Mouse (Mus musculus): ENCODE results near the gene Gbp6. TPM values are rescaled to one million over a fixed set of nuclear protein-coding genes. Genes with fewer than 3 reads are reported as not detected.
"Not testable (repeated sequence)": the region's sequence is repeated elsewhere in the genome, so short reads cannot be mapped to it uniquely, and the experiment has no call there.

Gene Gbp6
- total RNA-seq, 1 experiment, result not detected

DNA sequence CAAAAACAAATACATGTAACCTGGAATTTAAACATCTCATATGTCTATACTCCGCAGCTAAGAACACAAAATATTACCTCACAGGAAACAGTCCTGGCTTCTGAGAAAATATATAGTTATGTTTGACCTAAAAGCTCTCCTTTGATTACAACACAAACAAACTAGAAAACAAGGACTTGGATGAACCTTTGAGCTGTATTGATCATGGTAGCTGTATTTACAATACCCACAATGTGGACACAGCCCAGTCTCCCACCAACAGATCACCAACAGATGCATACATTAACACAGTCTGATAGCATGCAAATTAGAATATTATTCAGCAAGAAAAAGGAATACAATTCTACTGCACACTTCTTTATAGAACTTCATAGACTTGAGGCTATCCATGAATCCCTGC, 55.1 kb downstream of the Gbp6 start:
- in situ Hi-C loops (cut with MboI; ENCODE audit: low sequenced_read_pairs in 2 of 2, unreplicated experiment in 2 of 2); H3K4me1 ChIP-seq (ENCODE audit: control insufficient read depth in 2 of 2, insufficient read depth in 2 of 2, low read length in 2 of 2, poor library complexity in 1 of 2); H3K4me3 ChIP-seq (ENCODE audit: insufficient read depth in 1 of 2, low read depth in 1 of 2, low read length in 2 of 2, poor library complexity in 1 of 2, severe bottlenecking in 1 of 2); H3K36me3 ChIP-seq (ENCODE audit: control insufficient read depth, insufficient read depth, low read length, poor library complexity, severe bottlenecking); H3K9ac ChIP-seq (ENCODE audit: insufficient read depth, low read depth, low read length, poor library complexity, severe bottlenecking); DNase-seq (ENCODE audit: low read depth, low spot score); H3K27ac ChIP-seq (ENCODE audit: insufficient read depth, low read depth, low read length, poor library complexity, severe bottlenecking); H3K9me3 ChIP-seq (ENCODE audit: control insufficient read depth, insufficient read depth, low read depth, low read length): not testable (repeated sequence)

DNA sequence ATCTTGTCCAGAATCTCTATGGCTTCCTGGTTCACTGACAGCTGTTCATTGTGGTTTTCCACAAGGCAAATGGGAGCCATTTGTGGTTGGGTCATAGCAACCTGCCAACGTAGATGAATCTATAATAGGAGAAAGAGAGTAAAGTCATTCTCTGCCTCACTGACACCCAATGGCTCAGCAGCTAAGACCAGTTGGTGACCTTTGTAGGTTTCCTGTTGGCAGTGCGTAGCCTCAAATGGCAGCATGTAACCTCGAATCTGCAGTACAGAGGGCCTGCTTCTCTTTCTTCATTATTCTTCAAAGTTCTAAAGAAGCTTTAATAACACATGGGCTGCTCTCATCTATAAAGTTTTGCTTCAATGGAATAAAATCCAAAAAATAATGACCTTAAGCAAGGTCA, 57.5 kb downstream of the Gbp6 start:
- H3K4me3 ChIP-seq (ENCODE audit: insufficient read depth in 1 of 2, low read depth in 1 of 2, low read length in 2 of 2, poor library complexity in 1 of 2, severe bottlenecking in 1 of 2); in situ Hi-C loops (cut with MboI; ENCODE audit: low sequenced_read_pairs in 2 of 2, unreplicated experiment in 2 of 2); DNase-seq (ENCODE audit: low read depth, low spot score); H3K9ac ChIP-seq (ENCODE audit: insufficient read depth, low read depth, low read length, poor library complexity, severe bottlenecking); H3K27ac ChIP-seq (ENCODE audit: insufficient read depth, low read depth, low read length, poor library complexity, severe bottlenecking); H3K4me1 ChIP-seq (ENCODE audit: control insufficient read depth in 2 of 2, insufficient read depth in 2 of 2, low read length in 2 of 2, poor library complexity in 1 of 2); H3K9me3 ChIP-seq (ENCODE audit: control insufficient read depth, insufficient read depth, low read depth, low read length); H3K36me3 ChIP-seq (ENCODE audit: control insufficient read depth, insufficient read depth, low read length, poor library complexity, severe bottlenecking): not testable (repeated sequence)

Other genes with a start within 250 kb of the Gbp6 start
- gene Gbp9, start 154.2 kb downstream of the Gbp6 start, total RNA-seq (2012; rRNA removed), result 0.79 and 1.5 TPM in 2 replicates
- 0.16 and 0.22 TPM in 2 replicates for gene Gbp8, start 154.2 kb downstream of the Gbp6 start, total RNA-seq (2012; rRNA removed)
- 1.5 and 1.9 TPM in 2 replicates for gene Gbp4, start 154.1 kb downstream of the Gbp6 start, total RNA-seq (2012; rRNA removed)
- 0.22 TPM in 1 of 2 replicates, not detected in the other for gene Gbp10, start 54.2 kb downstream of the Gbp6 start, total RNA-seq (2012; rRNA removed)
- gene Gm43302, start within 50 bp of the Gbp6 start, total RNA-seq (2012; rRNA removed), result not detected in 2 replicates
- gene Lrrc8b, start 122.1 kb upstream of the Gbp6 start, total RNA-seq (2012; rRNA removed), result 3.4 and 4.1 TPM in 2 replicates
- gene Lrrc8c, start 225.7 kb upstream of the Gbp6 start, total RNA-seq (2012; rRNA removed), result 8.4 and 9.4 TPM in 2 replicates

Data from ES-E14 (cell line).